Mouse (Mus musculus): ENCODE results near the gene Tm4sf5.
"Not testable (repeated sequence)": the region's sequence is repeated elsewhere in the genome, so short reads cannot be mapped to it uniquely, and the experiment has no call there.

The Tm4sf5 gene

DNA sequence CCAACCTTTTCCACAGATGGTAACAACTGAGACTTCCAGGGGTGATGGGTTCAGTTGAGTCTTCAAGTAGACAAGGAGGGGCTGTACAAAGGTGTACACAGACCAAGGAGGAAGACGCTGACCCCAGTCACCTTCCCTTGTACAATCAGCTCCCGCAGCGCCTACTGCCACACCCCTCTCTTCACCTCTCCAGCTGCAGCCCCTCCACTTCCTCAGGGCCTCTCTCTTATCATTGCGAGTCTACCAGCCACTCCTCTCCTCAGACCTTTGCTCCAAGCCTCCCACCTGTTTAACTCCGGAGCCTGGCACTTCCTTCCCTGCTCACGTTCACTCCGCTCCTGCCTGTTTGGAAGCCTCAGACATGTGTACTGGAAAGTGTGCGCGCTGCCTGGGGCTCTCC is at the start of gene Tm4sf5:
Gene Tm4sf5 (plus strand): TSS at position 275 of the 400 bp plus-strand sequence.
- in situ Hi-C loops (cut with MboI, MseI): loop anchor here (5.0 kb wide), 1 partner anchor 93 kb away; the partner anchor contains the start of gene Pelp1

DNA sequence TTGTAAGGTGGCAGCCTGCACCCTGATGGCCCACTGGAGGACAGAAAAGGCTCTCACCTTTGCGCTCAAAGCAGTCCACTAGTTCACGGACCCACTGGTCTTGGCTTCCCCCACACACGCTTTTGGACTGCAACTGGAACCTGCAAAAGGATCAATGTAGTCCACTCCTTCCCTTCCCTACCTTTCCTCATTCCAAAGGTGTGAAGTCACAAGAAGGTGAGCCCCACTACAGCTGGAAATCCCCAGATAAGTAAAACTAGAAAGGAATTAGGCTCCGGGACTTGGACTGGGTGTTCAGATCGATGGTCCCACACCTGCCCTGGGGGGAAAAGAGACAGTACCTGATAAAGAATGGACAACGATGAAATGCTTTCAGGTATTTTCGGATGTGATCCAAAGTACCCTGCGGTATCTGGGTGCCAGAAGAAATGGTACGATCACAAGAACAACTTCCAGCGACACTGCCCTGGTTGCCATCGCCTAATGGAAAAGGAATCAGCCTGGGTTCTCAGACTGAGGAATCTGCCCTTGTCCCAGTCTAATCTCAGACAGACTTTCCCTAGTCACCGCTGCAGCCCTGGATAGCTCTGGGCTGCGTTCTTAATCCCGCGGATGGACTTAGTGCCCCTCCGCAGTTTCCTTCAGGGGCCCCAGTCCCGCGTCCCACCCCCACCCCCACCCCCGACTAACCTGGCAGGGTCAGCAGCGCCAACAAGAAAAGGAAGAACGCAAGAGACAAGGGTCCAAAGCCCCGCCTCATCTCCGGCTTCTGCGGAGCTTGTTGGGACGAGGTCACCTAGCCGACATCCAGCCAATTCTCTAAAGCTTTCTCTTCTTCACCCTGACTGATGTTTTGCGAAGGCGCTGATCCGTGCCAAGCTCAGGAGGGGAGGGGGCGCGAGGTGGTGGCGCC is 46.1 kb upstream of the Tm4sf5 start, which contains the start of gene Zmynd15:
Gene Zmynd15 (plus strand): TSS at position 746 of the 913 bp plus-strand sequence.
- in situ Hi-C loops (cut with MboI, MseI): no loop called here

DNA sequence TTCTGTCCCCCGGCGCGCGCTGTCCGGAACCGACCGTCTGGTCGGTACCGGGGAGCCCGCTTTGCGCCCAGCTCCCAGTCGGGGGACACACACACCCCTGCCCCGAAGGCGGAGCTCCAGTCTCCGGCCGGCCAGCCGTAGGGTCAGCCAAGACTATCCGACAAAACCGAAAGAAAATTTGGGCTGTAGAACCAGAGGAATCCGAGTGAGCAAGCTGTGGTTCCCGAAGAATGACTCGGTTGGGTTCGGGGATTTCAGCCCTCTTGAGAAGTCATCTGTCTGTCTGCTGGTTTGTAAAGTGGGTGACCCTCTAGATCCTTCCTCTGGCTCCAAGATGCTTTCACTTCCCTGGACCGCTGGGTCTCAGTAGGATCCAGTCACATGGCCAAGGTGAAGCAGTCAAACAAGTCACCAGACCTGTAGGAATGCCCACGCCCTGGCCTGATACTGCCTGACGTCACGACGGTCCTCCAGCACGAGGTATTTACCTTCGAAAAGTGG is 45.4 kb upstream of the Tm4sf5 start, which contains the start of gene Cxcl16:
Gene Cxcl16 (minus strand): TSS at position 384 of the 501 bp plus-strand sequence.
- in situ Hi-C loops (cut with MboI, MseI): no loop called here

DNA sequence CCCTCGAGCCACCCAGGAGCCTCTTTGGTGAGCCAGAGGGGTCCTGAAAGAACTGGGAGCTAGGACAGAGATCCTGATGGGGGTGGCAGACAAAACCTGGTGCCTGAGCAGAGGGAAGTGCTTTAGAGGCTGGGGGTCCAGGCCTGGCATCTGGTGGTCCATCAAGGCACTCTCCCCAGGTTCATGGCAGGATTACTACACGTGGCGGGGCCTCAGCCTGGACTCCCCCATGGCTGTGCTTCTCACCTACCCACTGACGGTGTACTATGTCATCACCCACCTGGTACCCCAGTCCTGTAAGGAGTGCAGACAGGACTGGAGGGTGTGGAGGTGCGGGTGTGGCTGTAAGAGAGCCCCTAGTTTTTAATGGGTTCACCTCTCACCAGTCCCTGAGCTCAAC is 41.1 kb upstream of the Tm4sf5 start:
- in situ Hi-C loops (cut with MboI, MseI): no loop called here

DNA sequence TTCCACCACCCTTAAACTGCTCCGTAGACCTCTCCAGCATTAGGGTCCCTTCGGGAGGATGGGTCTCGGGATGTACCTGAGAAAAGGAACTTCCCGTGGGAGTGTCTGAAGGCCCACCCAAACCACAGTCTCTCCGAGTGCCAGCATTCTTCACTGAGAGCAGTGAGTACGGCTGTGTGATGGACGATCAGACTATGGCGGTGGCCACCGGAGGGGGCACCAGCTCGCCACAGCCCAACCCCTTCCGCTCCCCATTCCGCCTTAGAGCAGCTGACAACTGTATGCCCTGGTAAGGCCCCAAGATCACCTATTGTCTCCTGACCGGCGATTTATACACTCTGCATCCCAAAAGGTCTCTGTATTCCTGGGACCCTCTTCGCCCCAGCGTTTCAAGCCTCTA is 39.8 kb upstream of the Tm4sf5 start:
- in situ Hi-C loops (cut with MboI, MseI): no loop called here

DNA sequence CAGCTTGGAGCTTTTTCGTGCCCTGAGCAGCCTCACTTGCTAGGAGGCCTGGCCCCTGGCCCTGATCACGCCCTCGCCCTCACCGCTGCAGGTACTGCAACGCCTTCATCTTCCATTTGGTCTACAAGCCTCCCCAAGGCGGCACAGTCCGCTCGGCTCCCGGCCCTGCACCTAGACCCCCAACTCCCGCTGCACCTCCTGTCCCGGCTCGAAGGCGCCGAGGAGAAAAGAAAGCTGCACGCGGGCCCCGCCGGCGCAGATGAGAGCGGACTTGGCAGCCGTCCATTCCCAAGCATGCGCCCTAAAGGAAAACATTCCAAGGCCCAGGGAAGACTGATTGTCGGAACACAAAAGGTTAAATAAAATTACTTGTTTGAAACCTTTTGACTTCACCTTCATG is 39.2 kb upstream of the Tm4sf5 start:
- in situ Hi-C loops (cut with MboI, MseI): no loop called here

DNA sequence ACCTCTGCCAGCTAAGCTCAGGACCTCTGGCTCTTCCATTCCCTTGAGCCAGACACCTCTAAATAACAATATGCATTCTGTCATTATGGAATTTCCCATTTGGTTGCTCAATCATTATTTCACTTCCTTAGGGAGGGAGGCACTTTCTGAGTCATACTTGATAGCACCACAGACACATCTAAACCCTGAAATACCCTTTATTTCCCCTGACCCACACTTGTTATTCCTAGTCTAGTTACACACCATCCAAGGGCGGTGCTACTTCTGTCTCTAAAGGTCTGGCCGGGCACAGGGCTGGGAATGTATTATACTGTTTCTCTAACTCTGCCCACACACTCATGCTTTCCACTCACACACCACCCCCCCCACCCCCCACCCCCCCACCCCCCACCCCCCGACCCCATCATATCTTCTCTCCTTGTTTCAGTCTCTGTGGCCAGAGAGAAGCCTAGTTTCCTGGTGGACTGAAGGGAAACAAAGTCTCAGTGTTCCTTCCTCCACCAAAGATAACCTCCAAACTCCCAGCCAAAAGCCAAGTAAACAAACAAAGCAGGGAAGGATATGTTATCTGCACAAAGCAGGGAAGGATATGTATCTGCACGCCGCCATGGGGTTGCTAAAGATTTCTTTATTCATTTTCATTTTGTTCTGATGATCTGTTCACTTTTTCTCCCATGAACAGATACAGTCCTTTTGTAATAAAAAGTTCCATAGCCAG is 37.0 kb upstream of the Tm4sf5 start:
- in situ Hi-C loops (cut with MboI, MseI): no loop called here

DNA sequence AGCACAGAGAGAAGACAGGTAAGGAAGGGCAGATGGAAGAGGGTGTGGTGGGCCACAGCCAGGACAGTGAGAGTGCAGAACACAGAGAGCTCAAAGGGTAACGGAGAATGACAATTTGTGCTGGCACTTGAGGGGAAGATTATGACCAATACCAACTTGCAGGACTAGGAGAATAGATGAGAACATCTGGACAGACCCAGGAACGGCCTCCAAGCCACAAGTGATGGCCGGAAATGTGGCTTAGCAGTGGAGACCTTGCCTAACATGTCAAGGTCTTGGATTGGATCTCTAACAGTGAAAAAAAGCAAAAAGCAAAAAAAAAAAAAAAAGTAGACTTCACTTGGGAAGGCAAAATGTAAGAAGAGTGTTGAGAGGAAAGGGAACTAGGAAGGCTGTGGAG is 35.3 kb upstream of the Tm4sf5 start:
- in situ Hi-C loops (cut with MboI, MseI): no loop called here

DNA sequence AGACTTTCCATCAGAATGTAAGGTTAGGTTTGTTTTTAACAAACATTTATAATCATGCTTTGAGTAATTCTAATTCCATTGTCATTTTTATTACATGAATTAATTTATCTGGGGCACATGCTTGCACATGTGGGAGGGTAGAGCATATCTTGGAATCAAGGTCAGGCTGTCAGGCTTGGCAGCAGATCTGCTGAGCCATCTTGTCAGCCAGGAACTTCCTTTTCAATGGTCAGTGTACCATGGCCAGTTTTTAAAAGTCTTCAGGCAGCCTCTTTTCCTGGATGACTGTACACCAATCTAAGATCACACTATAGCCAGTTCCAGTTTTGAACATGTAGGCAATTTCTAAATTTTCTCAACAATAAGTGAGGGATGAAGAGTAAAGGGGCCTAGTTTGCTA is 32.3 kb upstream of the Tm4sf5 start:
- in situ Hi-C loops (cut with MboI, MseI): no loop called here

DNA sequence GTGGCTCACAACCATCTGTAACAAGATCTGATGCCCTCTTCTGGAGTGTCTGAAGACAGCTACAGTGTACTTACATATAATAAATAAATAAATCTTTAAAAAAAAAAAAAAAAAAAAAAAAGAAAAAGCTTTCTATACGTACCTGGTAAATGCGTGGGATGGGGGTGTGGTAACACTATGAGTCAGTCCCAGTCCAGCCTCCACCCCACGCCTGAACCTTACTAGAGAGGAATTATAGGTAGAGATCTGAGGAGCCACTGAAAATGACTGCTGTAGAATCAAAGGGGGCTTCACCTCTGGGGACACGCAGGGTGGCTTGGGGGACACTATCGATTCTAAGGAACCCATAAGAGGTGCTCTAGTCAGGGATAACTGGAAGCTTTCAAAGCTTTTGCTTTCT is 31.8 kb upstream of the Tm4sf5 start:
- in situ Hi-C loops (cut with MboI, MseI): not testable (repeated sequence)

DNA sequence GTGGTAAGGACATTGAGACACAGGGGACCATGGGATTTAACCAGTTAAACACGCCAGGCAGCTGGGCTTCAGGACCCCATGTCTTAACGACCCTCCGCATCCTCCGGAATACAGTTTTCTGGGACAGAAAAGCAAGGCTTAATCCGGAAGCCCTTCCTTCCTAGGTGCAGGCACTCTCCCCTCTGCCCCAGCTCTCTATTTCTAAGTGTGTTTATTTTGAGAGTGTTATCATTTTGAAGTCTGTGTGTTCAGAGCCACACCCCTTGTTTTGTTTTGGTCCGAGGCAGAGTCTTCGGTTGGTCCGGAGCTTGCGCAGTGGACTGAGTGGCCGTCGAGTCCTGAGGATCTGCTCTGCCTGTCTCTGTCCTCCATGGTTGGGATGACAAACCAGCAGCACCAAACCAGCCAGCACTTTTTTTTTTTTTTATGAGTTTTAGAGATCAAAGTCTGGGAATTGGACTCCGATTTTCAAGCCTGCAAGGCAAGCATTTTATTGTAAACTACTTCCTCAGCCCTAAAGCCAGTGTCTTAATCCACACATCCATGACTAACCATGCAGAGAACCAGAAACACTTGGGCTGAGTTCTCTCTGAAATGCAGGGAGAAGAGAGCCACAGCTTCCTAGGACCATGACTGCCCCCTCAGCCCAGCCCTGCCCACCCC is 30.0 kb upstream of the Tm4sf5 start:
- in situ Hi-C loops (cut with MboI, MseI): no loop called here

DNA sequence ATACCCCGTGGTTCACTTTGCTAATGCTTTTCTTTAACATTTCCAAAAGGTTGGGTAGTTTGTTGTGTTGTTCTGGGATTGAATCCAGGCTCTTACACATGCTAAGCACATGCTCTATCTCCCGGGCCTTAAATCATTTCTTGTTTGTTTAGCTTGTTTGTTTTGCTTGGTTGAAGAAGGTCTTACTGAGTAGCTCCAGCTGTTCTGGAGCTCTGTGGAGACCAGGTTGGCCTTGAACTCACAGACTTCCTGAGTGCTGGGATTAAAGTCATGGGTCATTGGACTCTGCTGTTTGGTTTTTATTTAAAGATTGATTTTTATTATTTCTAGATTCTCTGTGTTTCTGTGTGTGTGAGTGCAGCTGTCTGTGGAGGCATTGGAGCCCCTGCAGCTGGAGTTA is 19.5 kb upstream of the Tm4sf5 start:
- in situ Hi-C loops (cut with MboI, MseI): no loop called here

DNA sequence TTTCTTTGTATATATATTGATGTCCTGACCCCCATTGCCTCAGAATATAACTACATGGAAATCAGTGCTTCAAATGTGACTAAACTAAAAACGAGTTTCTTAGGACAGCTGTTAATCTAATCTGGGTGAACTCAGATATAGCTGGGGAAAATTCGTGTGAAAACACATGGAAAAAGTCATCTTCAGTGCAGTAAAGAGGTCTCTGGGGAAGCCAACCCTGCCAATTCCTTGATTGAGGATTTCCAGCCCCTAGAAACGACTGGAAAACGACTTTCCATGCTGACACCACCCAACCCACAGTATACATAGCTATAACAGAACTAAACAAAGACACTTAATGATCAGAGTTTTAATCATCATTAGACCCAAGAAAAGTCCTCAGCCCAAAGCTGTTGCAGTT is 17.2 kb upstream of the Tm4sf5 start:
- in situ Hi-C loops (cut with MboI, MseI): no loop called here

DNA sequence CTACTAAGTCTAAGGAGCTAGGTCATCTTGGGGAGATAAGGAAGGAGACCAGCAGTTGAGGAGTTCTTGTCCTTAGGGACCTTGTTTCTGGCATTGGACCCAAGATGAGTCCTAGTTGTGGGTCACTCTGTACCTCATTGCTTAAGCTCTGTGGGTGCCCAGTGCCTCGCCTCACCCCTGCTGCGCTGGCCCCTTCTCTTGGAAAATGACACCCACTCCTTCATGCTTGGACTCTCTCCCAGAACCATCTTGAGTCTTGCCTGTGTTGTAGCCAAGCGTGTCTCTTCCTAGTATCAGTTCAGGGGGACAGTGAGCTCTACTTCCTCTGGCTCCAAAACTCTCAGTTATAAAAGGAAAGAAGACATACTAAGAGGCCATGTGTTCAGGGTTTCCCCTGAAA is 15.9 kb upstream of the Tm4sf5 start:
- in situ Hi-C loops (cut with MboI, MseI): no loop called here

DNA sequence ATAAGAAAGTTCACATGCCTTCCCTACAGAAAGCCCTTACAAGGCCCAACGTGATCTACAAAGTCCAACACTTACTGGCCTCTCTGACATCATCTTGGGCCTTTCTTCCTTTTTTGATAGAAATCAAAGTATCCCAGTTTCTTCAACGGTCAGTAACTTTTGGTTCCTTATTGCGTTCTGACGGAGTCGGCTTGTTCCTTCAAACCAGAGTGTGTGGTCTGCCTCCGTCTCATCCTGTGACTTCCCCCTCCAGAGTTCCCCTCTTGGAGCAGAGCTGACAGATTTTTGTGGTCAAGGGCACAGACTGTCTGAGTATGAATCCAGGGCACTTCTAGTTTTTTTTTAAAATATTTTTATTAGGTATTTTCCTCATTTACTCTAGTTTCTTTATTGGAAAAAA is 15.4 kb upstream of the Tm4sf5 start:
- in situ Hi-C loops (cut with MboI, MseI): no loop called here

DNA sequence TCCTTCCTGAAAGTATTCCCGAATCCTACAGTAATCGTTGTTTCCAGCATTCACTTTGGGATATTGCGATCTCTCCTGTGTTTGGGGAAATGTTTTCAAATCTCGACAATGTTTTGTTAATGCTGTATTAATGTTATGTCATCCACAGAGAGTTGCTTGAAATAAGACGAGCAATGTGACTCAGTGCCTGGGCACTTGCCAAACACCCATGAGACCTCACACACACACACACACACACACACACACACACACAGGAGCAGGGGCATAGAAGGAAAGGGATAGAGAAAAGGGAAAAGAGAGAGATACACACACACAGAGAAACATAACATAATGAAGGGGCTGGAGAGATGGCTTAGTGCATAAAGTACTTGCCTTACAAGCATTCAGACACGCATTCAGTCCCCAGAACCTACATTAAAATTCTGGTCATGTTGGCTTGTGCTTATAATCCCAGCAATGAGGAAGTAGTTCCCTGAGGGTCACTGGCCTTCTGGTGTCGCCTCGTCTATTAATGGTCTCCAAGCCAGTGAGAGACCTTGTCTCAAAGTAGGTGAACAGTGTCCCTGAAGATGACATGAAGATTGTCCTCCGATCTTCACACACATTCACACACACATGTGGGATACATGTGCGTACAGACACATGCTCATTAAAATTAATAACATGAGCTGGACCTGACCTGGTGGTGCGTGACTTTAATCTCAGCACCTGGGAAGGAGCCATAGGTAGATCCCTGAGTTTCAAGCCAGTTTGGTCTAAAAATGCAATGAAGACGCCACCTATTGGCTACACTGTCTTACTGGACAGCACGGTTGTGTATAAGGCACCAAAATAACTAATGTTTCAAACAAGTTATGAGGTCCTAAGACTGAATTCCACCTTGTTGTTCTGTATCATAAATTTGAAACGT is 5.2 kb upstream of the Tm4sf5 start:
- in situ Hi-C loops (cut with MboI, MseI): no loop called here

DNA sequence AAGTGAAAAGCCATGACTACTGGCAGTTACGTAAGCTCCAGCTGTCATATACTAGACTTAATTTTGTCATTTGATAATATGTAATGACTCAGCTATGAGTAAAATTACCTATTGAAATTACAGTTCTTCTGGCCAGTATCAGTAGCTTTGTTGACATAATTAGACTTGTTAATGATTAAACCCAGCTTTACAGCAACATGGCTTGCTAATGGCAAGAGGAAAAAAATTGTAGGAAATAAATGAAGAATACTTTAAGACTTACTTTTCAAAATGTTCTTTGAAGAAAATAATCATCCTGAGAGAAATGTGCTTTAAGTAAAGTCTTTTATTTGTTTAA is 4.6 kb upstream of the Tm4sf5 start:
- in situ Hi-C loops (cut with MboI, MseI): no loop called here

DNA sequence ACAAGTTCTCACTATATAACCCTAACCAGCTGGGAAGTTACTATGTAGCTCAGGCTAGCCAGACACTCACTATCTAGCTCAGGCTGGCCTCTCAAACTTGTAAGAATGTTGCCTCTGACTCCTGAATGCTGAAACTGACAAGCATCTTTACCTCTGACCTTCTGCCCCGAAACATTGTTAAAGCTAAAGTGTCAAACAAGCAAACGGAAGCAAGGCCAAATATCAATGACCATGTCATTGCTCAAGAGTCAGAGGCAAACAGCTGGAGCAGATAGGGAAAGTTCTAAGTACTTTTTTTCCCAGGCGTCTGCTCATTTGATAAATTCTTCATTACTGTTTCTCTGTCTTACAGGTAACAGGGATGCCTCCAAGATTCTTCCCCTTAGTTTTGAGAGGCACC is 3.0 kb upstream of the Tm4sf5 start:
- in situ Hi-C loops (cut with MboI, MseI): no loop called here

DNA sequence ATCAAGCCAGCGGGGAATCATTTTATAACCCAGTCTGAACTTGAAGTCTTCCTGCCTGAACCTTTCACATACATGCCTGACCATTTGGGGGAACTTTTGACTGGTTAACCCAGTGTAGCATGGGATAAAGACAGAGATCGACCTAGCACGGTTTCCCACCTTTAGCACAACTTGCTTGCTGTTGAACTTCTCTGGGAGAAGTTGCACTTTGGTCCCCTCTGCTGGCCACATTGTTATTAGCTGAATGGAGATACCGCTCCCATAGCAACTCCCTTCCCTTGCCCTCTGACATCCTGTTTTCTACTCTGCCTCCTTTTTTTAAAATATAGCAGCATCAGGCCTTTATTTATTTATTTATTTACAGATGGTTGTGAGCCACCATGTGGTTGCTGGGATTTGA is 1.3 kb downstream of the Tm4sf5 start:
- in situ Hi-C loops (cut with MboI, MseI): loop anchor here (5.0 kb wide), 1 partner anchor 94 kb away; the partner anchor contains the start of gene Pelp1

DNA sequence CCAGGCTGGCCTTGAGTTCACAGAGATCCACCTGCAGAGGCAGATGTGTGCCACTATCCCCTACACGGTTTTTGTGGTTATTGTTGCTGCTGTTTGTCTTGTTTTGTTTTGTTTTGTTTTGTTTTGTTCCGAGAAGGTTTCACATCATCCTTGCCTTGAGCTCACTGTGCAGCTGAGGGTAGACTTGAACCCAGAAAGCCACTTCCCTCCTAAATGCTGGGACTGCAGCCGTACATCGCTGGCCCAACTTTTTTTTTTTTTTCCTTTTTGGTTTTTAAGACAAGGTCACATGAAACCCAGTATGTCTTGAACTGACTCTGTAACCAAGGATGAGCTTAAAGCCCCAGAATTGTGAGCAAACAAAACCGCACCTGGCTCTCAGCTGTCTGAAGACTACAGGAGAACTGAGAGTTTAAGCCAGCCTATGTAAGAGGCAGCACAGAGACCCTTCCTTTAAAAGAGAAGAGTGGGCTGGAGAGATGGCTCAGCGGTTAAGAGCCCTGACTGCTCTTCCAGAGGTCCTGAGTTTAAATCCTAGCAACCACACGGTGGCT is 2.0 kb downstream of the Tm4sf5 start:
- in situ Hi-C loops (cut with MboI, MseI): loop anchor here (5.0 kb wide), 1 partner anchor 95 kb away; the partner anchor contains the start of gene Pelp1
